Mouse (Mus musculus): ENCODE results near the gene Slc35b1.
A peak's percentile ranks its signal among the peaks of the same experiment; 100 is the strongest.

Gene Slc35b1

DNA sequence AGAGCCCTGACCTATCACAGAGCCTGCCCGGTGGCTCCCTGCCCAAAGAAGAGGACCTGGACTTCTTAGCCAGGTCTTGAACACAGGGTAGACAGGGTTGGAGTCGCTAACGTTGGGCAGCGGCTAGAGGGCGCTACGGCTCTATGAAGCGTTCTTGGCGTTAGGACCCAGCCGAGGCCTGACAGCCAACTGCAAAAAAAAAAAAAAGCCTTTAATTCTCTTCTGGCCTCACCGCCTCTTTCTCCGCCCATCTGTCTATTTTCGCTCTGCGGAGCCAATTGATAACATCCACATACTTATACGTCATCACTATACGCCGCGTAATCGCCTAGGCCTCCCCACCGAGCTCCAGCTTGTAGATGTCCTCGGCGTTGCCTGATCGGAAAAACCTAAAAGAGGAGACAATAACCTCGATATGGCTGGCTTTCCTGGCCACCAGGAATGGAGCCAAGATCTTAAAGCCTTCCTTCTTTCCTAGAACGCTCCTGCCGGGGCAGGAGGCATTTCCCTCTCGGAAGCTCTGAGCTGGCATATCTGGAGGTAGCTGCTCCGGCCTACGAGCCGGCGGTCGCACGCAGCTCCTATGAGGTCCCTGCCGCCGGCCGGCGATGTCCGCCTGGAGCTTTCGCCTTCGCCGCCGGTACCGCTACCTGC is at the start of gene Slc35b1:
Slc35b1 (plus strand) TSS at position 374 of the 654 bp plus-strand sequence.
- peak; percentile 90 to 95 for DNase-seq (ENCODE audit: low spot score in 2 of 2)

DNA sequence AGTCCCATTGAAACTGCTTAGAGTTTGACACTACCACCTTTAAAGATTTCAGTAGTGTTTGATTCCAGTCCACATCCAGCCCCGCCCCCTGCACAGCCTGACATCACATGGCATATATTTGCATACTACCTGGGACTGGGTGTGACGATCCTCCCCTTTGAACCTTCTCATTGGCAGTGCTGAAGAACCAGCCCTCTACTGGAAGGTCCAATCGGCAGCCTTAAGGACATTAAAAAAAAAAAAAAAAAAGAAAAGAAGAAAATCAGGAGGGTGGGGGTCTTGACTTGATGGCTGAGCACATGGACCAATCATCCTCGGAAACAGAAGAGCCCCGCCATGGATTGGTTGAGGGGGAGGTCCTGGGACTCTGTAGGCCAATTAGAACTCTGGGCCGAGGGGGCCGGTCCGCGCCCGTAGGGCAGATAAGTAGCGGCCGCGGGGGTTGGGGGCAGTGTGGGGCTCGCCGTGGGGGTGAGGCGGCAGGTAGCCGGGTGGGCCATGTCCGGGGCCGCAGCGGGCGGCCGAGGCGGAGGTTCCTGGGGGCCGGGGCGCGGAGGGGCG is 47.8 kb upstream of the Slc35b1 start, which contains the start of gene Fam117a:
Fam117a (plus strand) TSS at position 451 of the 561 bp plus-strand sequence.
- peak; percentile 63 to 70 for DNase-seq (ENCODE audit: low spot score in 2 of 2)

DNA sequence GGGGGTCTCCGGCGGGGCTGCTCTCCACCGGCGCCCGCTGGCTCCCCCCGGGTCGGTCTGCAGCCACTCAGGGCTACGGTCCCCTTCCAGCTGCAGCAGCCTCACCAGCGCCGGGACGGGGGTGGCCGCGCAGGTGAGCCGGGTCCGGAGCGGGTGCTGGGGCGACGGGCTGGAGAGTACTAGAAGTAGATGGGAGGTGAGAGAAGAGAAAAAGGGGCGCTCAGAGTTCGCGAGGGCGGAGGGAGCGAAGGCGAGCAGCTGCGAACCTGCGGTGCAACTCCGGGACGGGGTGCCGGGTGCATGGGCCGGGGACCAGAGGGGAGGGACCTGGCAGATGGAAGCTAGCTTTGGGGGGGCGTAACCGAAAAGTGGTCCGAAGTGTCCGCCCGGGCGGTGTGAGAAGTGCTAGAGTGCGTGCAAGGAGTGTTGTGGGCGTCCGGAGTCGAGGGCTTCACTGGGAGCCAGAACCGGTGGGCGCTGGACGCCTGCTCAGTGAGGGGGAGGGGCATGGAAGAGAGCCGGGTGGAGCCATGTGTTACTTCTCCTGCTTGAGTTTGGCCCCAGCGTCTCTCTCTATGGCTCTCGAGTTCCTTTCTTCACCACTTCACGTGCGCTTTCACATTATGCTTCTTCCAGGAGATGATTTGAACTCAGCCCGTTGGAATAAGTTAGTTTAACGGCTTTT is 47.2 kb upstream of the Slc35b1 start:
- DNase-seq (ENCODE audit: low spot score in 2 of 2): peak in 1 of 2 experiments; percentile 29

DNA sequence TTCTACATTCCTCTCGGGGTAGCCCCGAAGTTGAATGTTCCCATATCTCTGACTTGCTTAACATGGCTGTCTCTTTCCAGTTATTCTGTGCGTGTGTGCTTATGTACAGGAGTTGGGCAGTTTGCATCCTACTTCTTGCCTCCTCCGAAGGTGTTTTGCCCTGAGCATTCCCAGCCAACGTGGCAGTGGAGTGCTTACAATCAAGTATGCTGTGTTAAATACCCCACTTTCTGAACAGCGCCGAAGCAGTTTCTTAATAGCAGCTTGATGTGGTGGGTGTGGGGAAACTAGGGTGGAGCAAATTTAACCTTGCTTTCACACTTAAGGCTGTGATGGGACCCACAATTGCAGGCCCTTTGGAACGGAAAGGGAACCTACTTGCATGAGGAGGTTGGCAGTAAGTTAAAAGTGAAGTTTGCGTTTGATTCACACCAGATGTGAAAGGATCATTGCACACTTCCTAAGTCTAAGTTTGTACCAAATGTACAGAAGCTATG is 46.6 kb upstream of the Slc35b1 start:
- no peak for DNase-seq (ENCODE audit: low spot score in 2 of 2)

DNA sequence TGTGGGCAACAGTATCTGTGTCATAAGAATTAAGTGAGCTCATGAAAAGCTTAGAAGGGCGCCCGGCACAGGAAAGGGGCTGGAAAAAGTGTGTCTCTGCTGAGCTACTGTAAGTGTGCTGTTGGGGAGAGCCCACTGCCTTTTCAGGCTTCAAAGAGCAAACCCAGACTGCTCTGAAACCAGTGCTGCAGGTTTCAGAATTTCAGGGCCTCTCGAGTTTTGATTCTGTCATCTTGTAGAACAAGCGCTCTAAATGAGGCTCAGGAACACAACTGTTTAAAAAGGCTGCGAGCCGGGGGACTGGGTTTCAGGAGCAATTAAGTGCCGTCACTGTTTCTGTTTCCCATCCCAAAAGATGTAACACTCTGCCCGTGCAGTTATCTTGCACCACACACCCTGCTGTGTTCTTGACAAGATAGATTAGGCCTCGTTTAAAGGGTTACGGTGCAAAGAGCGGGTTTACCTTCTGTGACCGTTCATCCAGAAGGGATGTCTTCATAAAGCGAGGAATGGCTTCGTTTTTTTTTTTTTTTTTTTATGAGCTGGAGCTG is 44.9 kb upstream of the Slc35b1 start:
- DNase-seq (ENCODE audit: low spot score in 2 of 2): no peak

DNA sequence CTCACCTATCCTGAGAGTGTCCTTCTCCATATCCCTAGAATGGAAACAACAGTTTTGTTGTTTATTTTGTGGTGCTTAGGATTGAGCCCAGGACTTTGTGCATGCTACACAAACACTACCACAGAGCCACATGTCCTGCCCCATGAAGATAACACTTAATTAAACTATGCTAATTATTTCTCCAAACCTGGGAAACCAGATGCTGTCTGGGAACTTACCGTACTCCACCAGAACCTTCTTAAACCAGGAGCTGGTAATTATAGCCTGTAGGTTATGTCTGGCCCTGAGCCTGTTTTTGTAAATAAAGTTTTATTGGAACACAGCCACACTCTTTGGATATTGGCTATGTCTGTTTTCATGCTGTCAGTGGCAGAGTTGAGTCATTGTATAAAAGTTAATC is 44.2 kb upstream of the Slc35b1 start:
- DNase-seq (ENCODE audit: low spot score in 2 of 2): no peak

DNA sequence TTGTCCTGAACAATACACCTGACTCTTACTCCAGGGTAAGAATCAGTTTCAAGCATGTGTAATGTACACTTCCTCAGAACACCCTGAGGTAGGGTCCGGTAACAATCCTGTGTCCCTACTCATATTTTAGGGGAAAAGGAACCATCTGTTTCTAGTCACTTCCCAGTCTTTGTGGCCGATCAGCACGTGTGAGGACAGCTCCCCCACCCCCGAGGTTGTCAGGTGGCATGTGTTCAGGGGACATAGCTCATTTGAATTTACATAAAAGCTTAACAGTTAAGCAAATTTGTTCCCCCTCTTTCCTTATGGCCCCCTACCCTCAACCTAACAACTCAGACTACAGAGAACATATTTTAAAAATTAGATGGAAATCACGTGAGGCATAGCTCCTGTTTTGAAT is 43.8 kb upstream of the Slc35b1 start:
- no peak for DNase-seq (ENCODE audit: low spot score in 2 of 2)

DNA sequence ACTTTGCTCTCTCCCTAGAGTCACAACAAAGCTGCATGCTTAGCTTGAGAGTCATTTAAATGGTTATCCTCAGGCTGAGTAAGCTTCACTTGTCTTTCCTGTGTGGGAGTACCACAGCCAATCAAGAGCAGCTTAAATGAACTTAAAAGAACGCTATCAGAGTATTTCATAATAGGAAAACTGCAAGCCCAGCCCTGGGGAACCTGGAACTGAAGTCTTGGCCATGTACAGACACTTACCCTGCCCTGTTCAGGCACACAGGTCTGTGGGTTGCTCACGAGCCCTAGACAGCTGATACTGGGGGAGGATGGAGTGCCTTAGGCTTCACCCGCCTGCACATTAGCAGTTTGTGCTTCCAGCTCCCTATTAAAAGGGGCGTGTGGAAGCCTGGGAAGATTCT is 41.3 kb upstream of the Slc35b1 start:
- no peak for DNase-seq (ENCODE audit: low spot score in 2 of 2)

DNA sequence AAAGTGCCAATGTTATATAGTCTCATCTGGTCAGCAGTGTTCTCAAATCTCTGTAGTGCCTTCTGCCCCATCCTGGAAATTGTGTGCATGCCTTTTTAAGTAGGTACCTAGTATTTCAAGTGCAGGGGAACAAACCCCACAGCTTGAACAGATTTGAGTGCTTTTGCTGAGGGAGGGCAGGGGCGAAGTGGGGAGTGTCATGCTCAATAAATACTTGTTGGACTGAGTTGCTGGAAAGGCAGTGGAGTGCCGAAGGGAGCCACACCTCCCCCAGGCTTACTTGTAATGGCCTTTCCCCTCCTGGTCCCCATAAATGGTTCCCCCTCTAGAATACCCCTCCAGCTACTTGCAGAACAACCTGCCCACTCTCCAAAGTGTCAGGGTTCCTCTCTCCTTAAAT is 40.3 kb upstream of the Slc35b1 start:
- DNase-seq (ENCODE audit: low spot score in 2 of 2): no peak

DNA sequence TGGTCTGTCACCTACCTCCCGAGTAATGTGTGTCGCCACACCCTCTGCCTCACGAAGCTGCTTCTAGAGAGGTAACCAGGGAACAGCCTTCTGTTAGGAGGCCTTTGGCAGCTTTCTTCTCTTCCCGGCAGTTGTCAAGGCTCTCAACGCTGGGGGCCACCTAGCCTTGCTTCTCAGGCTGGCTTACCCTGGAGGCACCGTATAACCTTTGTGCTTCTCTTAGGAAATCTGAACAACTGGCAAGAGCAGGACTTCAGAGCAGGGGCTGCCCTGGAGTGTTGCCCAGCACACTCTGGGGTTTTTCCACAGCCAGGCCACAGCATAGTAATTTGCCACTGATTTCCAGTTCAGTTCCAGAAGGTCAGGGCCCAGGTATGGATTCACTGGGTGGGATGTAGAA is 34.2 kb upstream of the Slc35b1 start:
- no peak for DNase-seq (ENCODE audit: low spot score in 2 of 2)

DNA sequence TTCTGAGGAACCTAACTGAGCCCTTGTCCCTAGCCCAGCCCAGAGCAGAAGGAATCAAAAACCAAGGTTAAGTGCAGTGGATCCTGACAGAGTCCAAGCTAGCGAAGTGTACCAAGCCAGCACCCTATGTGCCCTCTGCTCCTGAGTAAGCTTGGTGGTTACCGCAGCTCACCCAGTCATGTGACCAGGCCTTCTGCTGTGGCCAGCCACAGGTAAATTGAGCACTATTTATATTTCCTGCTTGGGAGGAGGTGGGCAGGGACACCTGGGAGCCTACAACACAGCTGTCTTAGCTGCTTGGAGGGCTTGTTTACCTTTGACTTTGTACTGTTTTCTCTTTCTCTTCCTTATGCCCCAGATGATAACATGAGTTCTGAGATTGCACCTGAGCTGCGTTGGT is 33.5 kb upstream of the Slc35b1 start:
- no peak for DNase-seq (ENCODE audit: low spot score in 2 of 2)

DNA sequence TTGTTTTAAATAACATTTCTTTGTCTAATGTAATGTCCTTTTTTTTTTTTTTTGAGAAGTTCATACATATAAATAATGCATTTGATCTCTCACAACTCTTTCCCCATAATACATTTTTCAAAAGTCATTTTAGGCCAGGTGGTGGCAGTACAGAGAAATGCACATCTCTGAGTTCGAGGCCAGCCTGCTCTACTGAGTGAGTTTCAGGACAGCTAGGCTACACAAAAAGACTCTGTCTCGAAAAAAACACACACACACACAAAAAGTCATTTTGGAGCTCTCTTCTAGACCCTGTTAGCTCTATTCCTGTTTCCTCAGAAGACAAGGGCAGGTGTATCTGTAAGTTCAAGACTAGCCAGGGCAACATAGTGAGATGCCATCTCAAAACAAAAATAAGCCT is 31.8 kb upstream of the Slc35b1 start:
- no peak for DNase-seq (ENCODE audit: low spot score in 2 of 2)

DNA sequence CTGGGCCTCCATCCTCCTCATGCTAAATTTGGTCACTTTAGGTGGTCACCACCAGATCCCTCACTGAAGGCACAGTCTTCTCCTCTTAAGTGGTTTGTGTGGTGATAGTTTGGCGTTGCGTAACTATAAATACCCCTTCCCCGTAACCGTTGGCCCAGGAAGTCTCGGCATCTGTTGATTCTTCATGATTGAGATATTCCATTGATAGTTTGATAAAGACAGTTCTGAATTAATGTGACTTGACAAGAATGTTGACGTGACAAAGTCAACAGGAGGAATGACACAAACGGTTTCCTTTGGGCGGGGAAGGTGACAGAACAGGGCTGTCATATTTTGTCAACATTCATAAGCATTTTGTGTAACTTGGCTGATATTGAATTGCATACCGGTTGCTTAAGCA is 31.3 kb upstream of the Slc35b1 start:
- DNase-seq (ENCODE audit: low spot score in 2 of 2): no peak

DNA sequence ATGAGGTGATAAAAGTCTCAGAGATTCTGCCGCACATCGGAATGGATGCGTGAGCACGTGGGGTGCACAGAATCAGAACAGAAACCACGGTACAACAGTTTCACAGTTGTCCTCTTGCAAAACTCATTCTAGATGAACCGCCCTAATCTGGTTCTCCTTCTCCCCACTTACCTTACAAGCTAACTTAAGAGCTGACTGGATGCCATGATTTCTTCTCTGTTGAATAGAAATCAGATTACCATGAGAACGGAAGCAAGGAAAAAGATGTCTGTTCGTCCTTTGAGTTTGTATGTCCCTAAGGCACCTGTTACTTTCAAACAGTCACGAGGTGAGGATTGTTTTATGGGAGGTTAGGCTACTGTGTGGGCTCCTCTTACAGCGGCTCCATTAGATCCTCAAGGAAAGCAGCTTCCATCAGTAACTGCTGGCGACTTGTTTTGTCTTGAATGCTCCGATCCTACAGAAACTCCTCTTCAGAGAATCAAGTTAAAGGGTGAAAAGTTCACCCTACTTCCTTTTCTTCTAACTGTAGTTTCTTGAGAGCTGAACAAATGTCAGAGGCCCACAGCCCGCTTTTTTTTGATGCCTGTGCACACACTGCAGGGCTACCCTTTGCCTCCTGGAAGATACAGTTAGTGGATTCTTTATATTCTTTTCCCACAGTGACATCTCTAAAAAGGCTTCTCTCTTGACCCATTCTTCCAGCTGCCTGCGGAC is 30.1 kb upstream of the Slc35b1 start:
- no peak for DNase-seq (ENCODE audit: low spot score in 2 of 2)

DNA sequence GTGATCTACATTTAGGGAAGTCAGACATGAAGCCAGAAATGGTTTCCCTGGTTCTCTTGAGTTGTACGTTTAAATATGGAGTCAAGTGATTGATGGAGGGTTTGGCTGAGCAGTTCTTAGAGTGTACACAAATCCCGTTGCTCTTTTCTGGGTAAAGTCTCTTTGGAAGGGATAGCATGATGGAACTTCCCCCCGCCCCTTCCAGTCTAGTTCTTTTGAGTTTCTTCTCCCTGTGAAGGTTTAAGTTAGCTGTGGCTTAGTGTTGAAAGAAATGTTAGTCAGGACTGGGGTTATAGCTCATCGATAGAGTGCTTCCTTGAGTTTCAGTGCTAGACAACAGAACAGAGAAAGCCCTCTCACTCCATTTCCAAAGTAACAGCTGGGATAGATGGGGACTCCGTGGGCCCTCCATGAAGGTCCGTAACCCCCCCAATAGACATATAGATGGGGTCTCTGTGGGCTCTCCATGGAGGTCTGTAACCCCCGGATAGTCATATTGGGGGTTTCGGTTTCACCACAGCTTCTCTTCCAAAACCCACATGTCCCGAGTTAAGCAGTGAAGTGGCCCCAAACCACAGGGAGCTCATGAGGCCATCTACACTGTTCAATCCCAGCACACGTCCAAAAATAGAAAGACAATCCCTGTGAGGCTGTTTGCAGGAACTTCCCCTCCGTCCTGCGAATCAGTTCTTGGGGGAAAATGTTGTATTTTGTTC is 29.4 kb upstream of the Slc35b1 start:
- DNase-seq (ENCODE audit: low spot score in 2 of 2): no peak

DNA sequence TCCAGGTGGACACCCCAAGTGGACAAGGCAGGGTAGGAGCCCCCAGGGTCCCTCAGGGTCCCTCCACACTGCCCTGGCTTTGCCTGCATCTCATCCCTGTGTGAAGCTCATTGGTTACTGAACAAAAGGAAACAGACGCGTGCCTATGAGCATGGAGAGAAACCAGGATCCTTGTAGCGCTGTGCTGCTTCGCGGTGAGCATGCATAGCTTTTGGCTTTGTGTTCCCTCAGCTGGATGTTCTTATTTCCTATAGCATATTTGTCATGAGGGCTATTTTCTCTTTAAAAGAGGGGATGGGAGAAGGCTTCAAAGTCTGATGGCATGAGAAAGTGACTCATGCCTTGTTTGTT is 28.9 kb upstream of the Slc35b1 start:
- no peak for DNase-seq (ENCODE audit: low spot score in 2 of 2)

DNA sequence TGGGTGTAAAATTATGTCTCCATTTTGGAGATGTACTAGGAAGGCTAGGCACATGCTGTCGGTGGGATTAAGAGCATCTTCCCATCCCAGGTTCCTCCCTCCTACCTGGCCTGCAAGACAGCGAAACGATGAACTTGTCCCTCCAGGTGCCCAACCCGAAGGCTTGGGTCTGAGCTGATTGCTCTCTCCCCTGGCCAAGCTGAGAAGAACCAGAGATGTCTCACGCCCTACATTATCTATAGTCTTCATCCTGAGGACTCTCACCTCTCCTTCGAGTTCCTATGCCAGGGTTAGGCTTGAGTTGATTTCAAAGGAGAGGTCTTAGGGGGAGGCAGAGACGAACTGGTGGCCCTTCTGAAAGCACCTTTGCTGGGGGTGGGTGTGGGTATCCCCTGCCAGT is 28.5 kb upstream of the Slc35b1 start:
- DNase-seq (ENCODE audit: low spot score in 2 of 2): no peak

DNA sequence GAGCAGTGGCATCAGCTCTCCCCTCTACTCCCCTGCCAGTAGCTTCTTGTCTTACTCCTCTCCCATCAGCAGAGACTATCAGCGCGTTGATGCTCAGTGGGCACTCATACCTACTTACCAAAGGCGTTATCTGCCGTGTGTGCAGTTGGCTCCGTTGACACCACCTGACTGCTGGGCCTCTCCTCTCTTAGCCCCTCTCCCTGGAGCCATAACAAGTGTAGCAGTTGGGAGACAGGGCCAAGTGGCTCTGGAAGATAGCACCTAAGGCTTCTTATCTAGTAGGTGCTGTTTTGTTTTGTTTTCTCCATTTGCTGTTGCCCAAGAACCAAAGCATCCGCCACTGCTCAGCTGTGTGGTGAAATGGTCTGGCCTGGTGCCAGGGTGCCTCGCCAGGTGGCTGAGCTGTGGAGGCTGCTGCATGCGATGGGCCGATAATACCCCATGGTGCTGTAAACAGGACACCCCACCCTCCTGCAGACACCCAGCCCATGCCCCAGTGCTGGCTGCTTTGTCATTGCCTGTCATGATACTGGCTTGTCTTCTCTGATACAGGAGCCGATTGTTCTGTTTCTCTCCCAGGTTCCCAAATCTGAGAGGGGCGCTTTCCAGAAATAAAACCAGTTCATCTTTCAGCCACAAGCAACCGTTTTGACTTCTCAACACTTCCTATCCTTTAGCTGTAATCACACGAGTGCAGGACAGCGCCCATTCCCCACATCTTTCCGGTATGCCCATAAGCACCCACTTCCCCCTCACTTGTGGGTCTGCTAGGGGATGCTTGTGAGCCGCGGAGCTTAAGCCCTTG is 27.8 kb upstream of the Slc35b1 start:
- no peak for DNase-seq (ENCODE audit: low spot score in 2 of 2)

DNA sequence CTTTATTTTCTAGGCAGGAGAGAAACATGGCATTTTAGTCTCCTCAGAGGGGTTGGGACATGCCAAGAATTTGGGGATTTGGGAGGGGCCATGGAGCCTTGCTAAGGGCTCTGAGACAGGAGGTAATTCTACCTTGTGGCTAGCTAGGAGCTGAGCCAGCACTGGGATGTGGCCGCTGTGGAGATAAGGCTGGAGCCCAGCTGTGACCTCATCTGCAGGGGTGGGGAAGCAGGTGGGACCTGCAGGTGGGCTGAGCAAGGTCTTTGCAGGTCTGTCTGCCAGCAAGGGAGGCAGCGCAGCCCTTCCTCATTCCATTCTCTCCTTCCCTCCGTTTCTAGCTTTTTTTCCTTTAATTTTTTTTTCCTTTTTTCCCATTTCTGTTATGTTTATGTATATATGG is 26.2 kb upstream of the Slc35b1 start:
- no peak for DNase-seq (ENCODE audit: low spot score in 2 of 2)

DNA sequence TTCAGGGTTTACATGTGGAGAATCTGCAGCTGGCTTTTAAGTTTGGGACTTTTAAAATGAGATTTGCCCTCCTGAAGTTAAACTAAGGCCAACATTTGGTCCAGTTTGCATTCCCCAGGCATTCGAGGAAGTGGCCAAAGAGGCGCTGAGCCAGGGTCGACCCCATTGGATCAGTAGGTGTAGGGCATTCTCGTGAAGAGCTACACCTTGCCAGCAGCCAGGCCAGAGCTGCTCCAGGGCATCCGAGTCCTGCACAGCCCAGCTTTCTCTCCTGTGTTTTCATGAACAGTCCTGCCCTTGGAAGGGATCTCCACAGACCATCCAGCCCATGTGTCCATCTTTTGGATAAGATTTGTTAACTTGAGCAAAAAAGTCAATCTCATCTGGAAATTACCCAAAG is 20.1 kb upstream of the Slc35b1 start:
- no peak for DNase-seq (ENCODE audit: low spot score in 2 of 2)

DNA sequence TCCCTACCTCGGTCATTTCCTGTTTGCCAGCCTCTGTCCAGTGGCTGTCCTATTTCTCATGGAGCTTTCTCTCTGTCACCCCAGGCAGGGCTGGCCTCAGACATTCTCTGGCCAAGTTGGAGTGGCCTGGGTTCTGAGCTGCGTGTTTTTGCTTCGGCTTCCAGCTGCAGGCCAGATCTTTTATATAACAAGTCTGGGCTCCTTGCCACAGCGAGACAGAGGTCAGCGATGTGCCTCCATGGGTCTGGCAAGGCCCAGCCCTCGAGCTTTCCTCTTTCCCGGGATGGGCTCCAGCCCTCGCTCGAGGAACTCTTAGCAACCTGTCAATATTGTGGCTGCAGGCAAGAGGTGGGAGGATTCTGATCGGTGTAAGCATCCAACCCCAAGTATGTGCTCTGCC is 18.9 kb upstream of the Slc35b1 start:
- DNase-seq (ENCODE audit: low spot score in 2 of 2): peak; percentile 33 to 52

Measured in frontal cortex, postnatal 14 days (tissue).